In the genomic region with DNA sequence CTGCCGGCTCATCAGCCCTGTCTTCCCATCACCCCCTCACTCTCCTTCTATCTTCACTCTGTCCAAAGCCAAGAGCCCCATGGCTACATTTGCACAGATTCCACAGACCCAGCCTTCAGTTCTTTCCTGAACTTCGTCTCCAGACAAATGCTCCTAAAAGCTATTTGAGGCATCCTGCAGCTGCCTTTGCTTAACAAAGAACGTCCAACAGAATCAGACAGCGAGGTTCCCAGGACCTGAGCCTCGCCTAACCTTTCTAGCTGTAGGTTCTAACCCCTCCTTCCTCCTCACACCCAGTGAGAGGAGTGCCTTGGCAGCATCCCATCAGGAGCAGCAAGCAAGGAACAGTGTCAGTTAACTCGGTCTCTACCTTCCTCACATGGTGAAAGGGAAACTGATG, we compare ENCODE assay signal across 19 mouse cellular contexts.
"Had no signal": no experiment of that assay in that cellular context is flagged by ENCODE, and none has a peak within 500 bp of the region (broad histone marks: within the 10 kb centered on the region; RNA-seq: fewer than 3 reads in every experiment).

No protein-coding gene starts in this region.

- H3K27me3 ChIP-seq: limb, embryonic 13.5 days; liver, embryonic 12.5 days; liver, embryonic 15.5 days; lung, embryonic 15.5 days; midbrain, embryonic 13.5 days had no signal

- H3K9me3 ChIP-seq: limb, embryonic 10.5 days; limb, embryonic 13.5 days; liver, embryonic 12.5 days; liver, embryonic 15.5 days; lung, embryonic 15.5 days; megakaryocyte, embryonic 14.5 days; midbrain, embryonic 13.5 days had no signal

- ATAC-seq: liver, embryonic 12.5 days; midbrain, embryonic 13.5 days had no signal

- H3K4me2 ChIP-seq: limb, embryonic 13.5 days; liver, embryonic 12.5 days; liver, embryonic 15.5 days; lung, embryonic 15.5 days; midbrain, embryonic 13.5 days had no signal

- H3K4me3 ChIP-seq: layer of hippocampus, adult 2 months; limb, embryonic 10.5 days; limb, embryonic 13.5 days; liver, embryonic 12.5 days; liver, embryonic 15.5 days; lung, embryonic 15.5 days; megakaryocyte, embryonic 14.5 days; midbrain, embryonic 13.5 days had no signal

- H3K36me3 ChIP-seq: limb, embryonic 10.5 days; limb, embryonic 13.5 days; liver, embryonic 12.5 days; liver, embryonic 15.5 days; lung, embryonic 15.5 days had no signal

- H3K9ac ChIP-seq: limb, embryonic 13.5 days; liver, embryonic 12.5 days; liver, embryonic 15.5 days; lung, embryonic 15.5 days; midbrain, embryonic 13.5 days had no signal

- DNase-seq: kidney, adult 2 months; kidney, postnatal 25 days; layer of hippocampus, adult 9-11 months; liver; lung, adult 18-20 months; lung, postnatal 10 days; lung, postnatal 36 days; thymus, adult 2 months; thymus, postnatal 14 days; thymus, postnatal 4 days had no signal

- H3K27ac ChIP-seq: kidney, postnatal 0 days; layer of hippocampus, adult 2 months; limb, embryonic 10.5 days; limb, embryonic 13.5 days; liver, embryonic 12.5 days; liver, embryonic 15.5 days; lung, embryonic 15.5 days; midbrain, embryonic 13.5 days had no signal

- H3K4me1 ChIP-seq: limb, embryonic 13.5 days had no signal
